Mouse (Mus musculus): ENCODE measurements around the gene Col27a1.

GRCm38 (mm10) chr4:63219635-63220034, 5.8 kb downstream of the Col27a1 start:
- no peak for TF ChIP-seq POLR2A (IDR thresholded peaks at IDR 0.05; ENCODE audit: extremely low read depth, insufficient read depth, low read length)
- TF ChIP-seq CTCF (IDR thresholded peaks at IDR 0.05; ENCODE audit: low read depth, low read length) = no peak

All from liver, adult 2 months (tissue).